Comparison of ENCODE assay signal across 8 mouse cellular contexts in the genomic region with DNA sequence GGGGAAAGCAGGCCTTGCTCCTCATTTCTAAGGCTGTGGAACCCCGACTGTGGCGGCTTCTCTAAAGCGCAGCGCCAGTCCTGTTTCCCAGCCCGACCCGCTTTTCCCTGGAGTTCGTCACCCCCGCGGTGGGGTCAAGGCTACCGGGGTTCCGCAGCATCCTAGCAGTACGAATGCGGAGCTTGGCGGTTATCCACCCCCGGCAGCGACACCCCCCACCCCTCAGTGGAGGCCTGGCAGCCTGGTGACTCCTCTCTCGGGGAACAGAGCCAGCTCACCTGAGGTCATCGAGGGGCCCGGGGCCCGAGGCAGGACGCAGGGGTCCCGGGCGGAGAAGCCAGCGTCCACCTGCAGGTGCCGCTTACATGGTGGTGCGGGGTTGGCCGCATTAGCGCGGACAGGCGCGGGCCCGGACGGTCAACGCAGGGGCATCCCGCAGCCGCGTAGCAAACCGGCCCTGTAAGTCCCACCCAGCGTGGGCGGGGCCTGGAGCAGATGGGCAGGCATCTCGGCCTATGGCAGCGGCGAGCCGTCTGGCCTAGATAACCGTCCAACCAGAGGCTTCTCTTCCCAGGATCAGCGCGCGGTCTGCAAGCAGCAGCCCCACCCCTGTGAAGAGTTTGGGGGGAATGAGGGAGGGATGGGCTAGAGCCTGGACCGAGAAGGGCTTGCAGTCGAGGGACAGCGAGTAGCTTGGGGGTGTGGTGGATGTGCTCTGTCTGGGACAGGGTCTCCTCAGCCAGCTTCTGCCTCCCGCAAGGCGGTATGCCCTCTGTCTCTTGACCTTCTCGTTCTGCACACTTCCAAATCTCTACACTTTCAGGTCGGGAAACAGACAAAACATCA. TPM values are rescaled to one million over a fixed set of nuclear protein-coding genes. Genes with fewer than 3 reads are reported as not detected.
DNase-seq lines count a peak whose midpoint lies in the region; ATAC-seq and TF ChIP-seq lines count a peak whose summit lies in the region.

A gene (minus strand): TSS at position 468 of the 846 bp plus-strand sequence.

- DNase-seq in CH12.LX (ENCODE audit: extremely low read depth): peak; percentile 81
- peak; percentile 92 for DNase-seq in c-Kit-positive CD71-positive TER-119-negative erythroid progenitor cells, embryonic 14.5 days (ENCODE audit: low read depth)
- peak; percentile 85 for DNase-seq in heart, postnatal 0 days (ENCODE audit: low spot score)
- DNase-seq in large intestine, adult 2 months (ENCODE audit: low read depth, low spot score): peak; percentile 82
- peak; percentile 96 for DNase-seq in liver, postnatal 0 days
- DNase-seq in testis, postnatal 10 days (ENCODE audit: low spot score): peak; percentile 98

- H3K36me3 ChIP-seq in CH12.LX (replicated peaks in 1 of 2; ENCODE audit: control insufficient read depth in 1 of 2, insufficient read depth in 1 of 2, low read length in 1 of 2): peaks cover 10 to 34% of the 10 kb centered on the region in 2 experiments
- H3K36me3 ChIP-seq in forebrain, embryonic 12.5 days (replicated peaks): peaks cover 38% of the 10 kb centered on the region
- H3K36me3 ChIP-seq in heart, postnatal 0 days (replicated peaks; ENCODE audit: control insufficient read depth, insufficient read depth, low read length): peaks cover 17% of the 10 kb centered on the region; the same call in 1 of the 2 replicates
- H3K36me3 ChIP-seq in liver, postnatal 0 days (replicated peaks; ENCODE audit: insufficient read depth, low read length): 0 out of 2 replicates have a peak, but pooled peaks cover 3% of the 10 kb centered on the region
- H3K36me3 ChIP-seq in neural tube, embryonic 14.5 days (ENCODE audit: control insufficient read depth, insufficient read depth, low read length): peaks cover 15% of the 10 kb centered on the region; the same call in 1 of the 2 replicates

- peak within 1 kb of the TSS; percentile 60 to 86 (median 65) for H3K4me3 ChIP-seq in CH12.LX (replicated peaks in 1 of 3; ENCODE audit: low read depth in 2 of 3, low read length in 2 of 3, poor library complexity in 1 of 3)
- peak within 1 kb of the TSS; percentile 80 for H3K4me3 ChIP-seq in forebrain, embryonic 12.5 days (replicated peaks)
- peak within 1 kb of the TSS; percentile 75 for H3K4me3 ChIP-seq in heart, postnatal 0 days (ENCODE audit: low read depth, low read length)
- peak within 1 kb of the TSS; percentile 73 for H3K4me3 ChIP-seq in liver, postnatal 0 days (ENCODE audit: low read depth, low read length)
- H3K4me3 ChIP-seq in neural tube, embryonic 14.5 days (ENCODE audit: low read depth, low read length): peak within 1 kb of the TSS; percentile 96

- H3K27ac ChIP-seq in CH12.LX (ENCODE audit: insufficient read depth, low read depth): no peak within 1 kb of the TSS
- peak within 1 kb of the TSS; percentile 80 for H3K27ac ChIP-seq in forebrain, embryonic 12.5 days
- H3K27ac ChIP-seq in heart, postnatal 0 days (ENCODE audit: low read depth): peak within 1 kb of the TSS; percentile 93
- peak within 1 kb of the TSS; percentile 66 for H3K27ac ChIP-seq in liver, postnatal 0 days (ENCODE audit: low read depth)
- H3K27ac ChIP-seq in neural tube, embryonic 14.5 days (ENCODE audit: low read depth, low read length): peak within 1 kb of the TSS; percentile 75

- H3K27me3 ChIP-seq in CH12.LX (replicated peaks): no peaks in the 10 kb centered on the region
- no peaks in the 10 kb centered on the region for H3K27me3 ChIP-seq in forebrain, embryonic 12.5 days
- H3K27me3 ChIP-seq in heart, postnatal 0 days (ENCODE audit: control insufficient read depth, insufficient read depth, low read length): no peaks in the 10 kb centered on the region
- no peaks in the 10 kb centered on the region for H3K27me3 ChIP-seq in liver, postnatal 0 days (ENCODE audit: insufficient read depth, low read length)
- no peaks in the 10 kb centered on the region for H3K27me3 ChIP-seq in neural tube, embryonic 14.5 days (ENCODE audit: control insufficient read depth, insufficient read depth, low read length)

- no peak for TF ChIP-seq CTCF in CH12.LX (conservative IDR thresholded peaks at IDR 0.05 in 1 of 2, IDR thresholded peaks at IDR 0.05 in 1 of 2; ENCODE audit: low read depth in 2 of 2, low read length in 2 of 2)
- no peak for TF ChIP-seq CTCF in heart, postnatal 0 days (IDR thresholded peaks at IDR 0.05; ENCODE audit: low read depth)
- TF ChIP-seq CTCF in liver, postnatal 0 days (IDR thresholded peaks at IDR 0.05; ENCODE audit: low read depth): no peak

- no peak for TF ChIP-seq RAD21 in CH12.LX (IDR thresholded peaks at IDR 0.05; ENCODE audit: low read depth, low read length)

- H3K9ac ChIP-seq in CH12.LX (ENCODE audit: insufficient read depth, low read depth): peak within 1 kb of the TSS; percentile 51
- peak within 1 kb of the TSS; percentile 87 for H3K9ac ChIP-seq in forebrain, embryonic 12.5 days
- H3K9ac ChIP-seq in heart, postnatal 0 days (replicated peaks; ENCODE audit: low read depth, low read length): peak within 1 kb of the TSS; percentile 50
- peak within 1 kb of the TSS; percentile 77 for H3K9ac ChIP-seq in liver, postnatal 0 days (replicated peaks)
- peak within 1 kb of the TSS; percentile 82 for H3K9ac ChIP-seq in neural tube, embryonic 14.5 days (replicated peaks; ENCODE audit: low read depth, low read length)

- no peaks in the 10 kb centered on the region for H3K79me2 ChIP-seq in CH12.LX (replicated peaks; ENCODE audit: control insufficient read depth, extremely low read depth, insufficient read depth, poor library complexity, severe bottlenecking)

- peak; percentile 57; the same call in 1 of the 2 replicates for TF ChIP-seq POLR2A in CH12.LX (IDR thresholded peaks at IDR 0.05; ENCODE audit: low read depth, low read length)

- dilution Hi-C loops in CH12.LX (cut with MboI; ENCODE audit: extremely low pct_ligation_motif_present, extremely low pct_unique_long_range_greater_than_20kb, low sequenced_read_pairs): no loop called here

- ATAC-seq in forebrain, embryonic 12.5 days (ENCODE audit: low FRiP score): peak; percentile 86
- peak; percentile 59 for ATAC-seq in heart, postnatal 0 days (ENCODE audit: insufficient read depth, low read depth)
- peak; percentile 64 for ATAC-seq in liver, postnatal 0 days
- peak; percentile 85 for ATAC-seq in neural tube, embryonic 14.5 days (ENCODE audit: low read depth)

- in situ Hi-C loops in CH12.LX (cut with MboI; ENCODE audit: low pct_ligation_motif_present, low pct_unique_long_range_greater_than_20kb, low sequenced_read_pairs): no loop called here

- peaks cover 8% of the 10 kb centered on the region for H3K9me3 ChIP-seq in CH12.LX (replicated peaks; ENCODE audit: low read length)
- H3K9me3 ChIP-seq in forebrain, embryonic 12.5 days: no peaks in the 10 kb centered on the region
- H3K9me3 ChIP-seq in heart, postnatal 0 days (replicated peaks; ENCODE audit: control insufficient read depth, low read length): no peaks in the 10 kb centered on the region
- H3K9me3 ChIP-seq in liver, postnatal 0 days (ENCODE audit: low read length): no peaks in the 10 kb centered on the region
- no peaks in the 10 kb centered on the region for H3K9me3 ChIP-seq in neural tube, embryonic 14.5 days (ENCODE audit: control insufficient read depth, low read length)

- TF ChIP-seq EP300 in CH12.LX (IDR thresholded peaks at IDR 0.05; ENCODE audit: low read length): no peak
- TF ChIP-seq EP300 in heart, postnatal 0 days (IDR thresholded peaks at IDR 0.05; ENCODE audit: low read depth): no peak
- TF ChIP-seq EP300 in liver, postnatal 0 days (IDR thresholded peaks at IDR 0.05; ENCODE audit: low read depth): no peak

- H3K4me2 ChIP-seq in CH12.LX (ENCODE audit: insufficient read depth, low read depth, poor library complexity, severe bottlenecking): peak within 1 kb of the TSS; percentile 52
- H3K4me2 ChIP-seq in forebrain, embryonic 12.5 days: peak within 1 kb of the TSS; percentile 89
- H3K4me2 ChIP-seq in heart, postnatal 0 days (ENCODE audit: low read depth, low read length): peak within 1 kb of the TSS; percentile 87
- H3K4me2 ChIP-seq in liver, postnatal 0 days (ENCODE audit: low read depth, low read length): peak within 1 kb of the TSS; percentile 99
- peak within 1 kb of the TSS; percentile 71 for H3K4me2 ChIP-seq in neural tube, embryonic 14.5 days (ENCODE audit: low read depth, low read length)

- H3K4me1 ChIP-seq in CH12.LX (ENCODE audit: control insufficient read depth in 1 of 2, insufficient read depth in 2 of 2): peaks cover 16 to 37% of the 10 kb centered on the region in 2 experiments
- peaks cover 50% of the 10 kb centered on the region for H3K4me1 ChIP-seq in forebrain, embryonic 12.5 days
- H3K4me1 ChIP-seq in heart, postnatal 0 days (ENCODE audit: control insufficient read depth, insufficient read depth): peaks cover 10% of the 10 kb centered on the region; the same call in 1 of the 2 replicates
- H3K4me1 ChIP-seq in liver, postnatal 0 days (ENCODE audit: insufficient read depth): peaks cover 25% of the 10 kb centered on the region
- peaks cover 34% of the 10 kb centered on the region for H3K4me1 ChIP-seq in neural tube, embryonic 14.5 days (ENCODE audit: control insufficient read depth, insufficient read depth, low read length)

- under 1% methylated on average over 55 of the region's 55 CpGs for WGBS in forebrain, embryonic 12.5 days
- WGBS in heart, postnatal 0 days: under 1% methylated on average over 55 of the region's 55 CpGs
- 1% methylated on average over 55 of the region's 55 CpGs for WGBS in large intestine, adult 2 months
- WGBS in liver, postnatal 0 days (ENCODE audit: insufficient replicate concordance): under 1% methylated on average over 55 of the region's 55 CpGs
- under 1% methylated on average over 55 of the region's 55 CpGs for WGBS in neural tube, embryonic 14.5 days

TF ChIP-seq in CH12.LX, 34 proteins besides CTCF, POLR2A, EP300 and RAD21 (continues in another document):
- TF ChIP-seq USF1 (IDR thresholded peaks at IDR 0.05; ENCODE audit: low read depth, low read length): no peak
- TF ChIP-seq HCFC1 (IDR thresholded peaks at IDR 0.05; ENCODE audit: low read depth, low read length): peak; percentile 53
- peak; percentile 62 for TF ChIP-seq ZMIZ1 (IDR thresholded peaks at IDR 0.05; ENCODE audit: low read depth, low read length)
- 0 out of 2 replicates have a peak, but pooled peaks have one; percentile 29 for TF ChIP-seq KAT2A (IDR thresholded peaks at IDR 0.05; ENCODE audit: insufficient replicate concordance, low read length)
- peak; percentile 41 for TF ChIP-seq NELFE (IDR thresholded peaks at IDR 0.05; ENCODE audit: low read depth, low read length)

RNA-seq across cellular contexts. Expression of the gene that starts here (rescaled TPM):
- total RNA-seq in CH12.LX (2012; rRNA removed) (28.2 and 33.2 TPM in 2 replicates), CH12.LX (2014; rRNA removed) (8.5 and 8.9 TPM in 2 replicates)
- 5.2 and 6.0 TPM in 2 replicates for polyA plus RNA-seq in CH12.LX (2012; ENCODE audit: insufficient read length, low read depth)
- 99.3 and 99.8 TPM in 2 replicates for polyA plus RNA-seq in forebrain, embryonic 12.5 days (2016; fragmentation: Nextera tagmentation; extraction: Ambion mirVana)
- 57.7 and 69.8 TPM in 2 replicates for total RNA-seq in heart, postnatal 0 days (2014; rRNA removed; ENCODE audit: low replicate concordance)
- polyA plus RNA-seq in heart, postnatal 0 days (2015; fragmentation: Nextera tagmentation; extraction: Ambion mirVana): 32.8 and 36.6 TPM in 2 replicates
- polyA plus RNA-seq in large intestine, adult 2 months (2012; rRNA removed): 16.8 and 18.8 TPM in 2 replicates
- 4.5 and 5.0 TPM in 2 replicates for polyA plus RNA-seq in liver, postnatal 0 days (2015; fragmentation: Nextera tagmentation; extraction: Ambion mirVana)
- polyA plus RNA-seq in neural tube, embryonic 14.5 days (2014; fragmentation: Nextera tagmentation; extraction: Ambion mirVana): 101 and 104 TPM in 2 replicates
